Mouse (Mus musculus) forebrain, embryonic 15.5 days (tissue): Measurements from ENCODE around the gene 7530416G11Rik. TPM values are rescaled to one million over a fixed set of nuclear protein-coding genes. Genes with fewer than 3 reads are reported as not detected.

ENCODE experiments used
- ATAC-seq: fragments of 200-750 bp; cut with Nextera tagmentation; replicated peaks from 2 replicates; pipeline ENCODE4 v1.8.0; 2017; ENCODE audit warnings: mild to moderate bottlenecking, moderate TSS enrichment, moderate library complexity
- H3K27ac ChIP-seq: fragments of 300-500 bp; sonication (generic); replicated peaks from 2 replicates; pipeline ENCODE4 v1.5.1; 2015; ENCODE audit warnings: mild to moderate bottlenecking, inconsistent platforms
- H3K27me3 ChIP-seq: fragments of 300-500 bp; sonication (generic); 2 replicates; pipeline ENCODE4 v1.6.1; 2015; ENCODE audit warnings: inconsistent platforms
- H3K36me3 ChIP-seq: fragments of 300-500 bp; sonication (generic); 2 replicates; pipeline ENCODE4 v1.6.1; 2015; ENCODE audit warnings: mild to moderate bottlenecking, inconsistent platforms
- H3K4me1 ChIP-seq: fragments of 300-500 bp; sonication (generic); 2 replicates; pipeline ENCODE4 v1.6.1; 2015; ENCODE audit warnings: inconsistent platforms
- H3K4me2 ChIP-seq: fragments of 300-500 bp; sonication (generic); replicated peaks from 2 replicates; pipeline ENCODE4 v1.6.1; 2015; ENCODE audit warnings: mild to moderate bottlenecking, inconsistent platforms
- H3K4me3 ChIP-seq: fragments of 300-500 bp; sonication (generic); 2 replicates; pipeline ENCODE4 v1.5.1; 2015; ENCODE audit warnings: mild to moderate bottlenecking, inconsistent platforms
- H3K9ac ChIP-seq: fragments of 300-500 bp; sonication (generic); replicated peaks from 2 replicates; pipeline ENCODE4 v1.6.1; 2015; ENCODE audit warnings: mild to moderate bottlenecking, inconsistent platforms
- H3K9me3 ChIP-seq: fragments of 300-500 bp; sonication (generic); 2 replicates; pipeline ENCODE4 v1.6.1; 2016; ENCODE audit warnings: inconsistent platforms
- WGBS: fragments of 180-500 bp; shearing (Covaris S2); methylation state at CpG from one replicate; pipeline ENCODE4 v1.1.7; 2015; ENCODE audit warnings: mixed read lengths; 5-methylcytosine and 5-hydroxymethylcytosine counted together
- polyA plus RNA-seq: library from polyadenylated mRNA; unstranded; fragments of >200 nt; fragmentation: Nextera tagmentation; extraction: Ambion mirVana; gene quantifications from 2 replicates; pipeline ENCODE4 v1.2.1, GENCODE M21; 2015

Gene 7530416G11Rik
- polyA plus RNA-seq, 1 experiment from 2014 or later, result 0.14 TPM

DNA sequence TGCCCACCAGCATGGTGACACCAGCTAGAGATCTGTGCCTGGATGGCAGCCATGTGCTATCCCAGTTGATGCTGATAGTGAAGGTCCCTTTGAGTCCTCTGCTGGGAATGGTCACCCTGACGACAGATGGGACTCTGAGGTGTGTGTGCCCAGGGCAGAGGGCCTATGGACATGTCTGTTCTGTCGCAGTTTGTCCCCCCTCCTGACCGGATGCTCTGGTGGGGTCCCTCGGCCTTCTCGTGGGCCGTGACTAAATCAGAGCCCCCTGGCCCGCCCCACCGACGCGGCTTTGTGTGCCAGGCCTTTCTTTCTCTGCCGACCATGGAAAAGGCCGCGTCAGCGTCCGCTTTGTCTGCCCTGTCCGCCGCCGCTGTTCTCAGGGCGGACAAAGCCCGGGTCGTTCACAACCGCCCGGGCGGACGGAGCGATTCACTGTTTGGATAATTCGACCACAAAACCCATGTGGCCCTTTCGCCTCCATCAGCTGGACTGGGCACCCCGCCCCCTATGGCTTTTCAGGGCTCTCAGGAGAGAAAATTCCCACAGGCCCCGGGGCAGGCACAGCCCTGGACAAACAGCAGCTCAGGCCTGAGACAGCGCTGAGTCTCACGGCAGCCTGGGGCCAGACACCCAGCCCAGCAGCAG lies 4.5 kb upstream of the 7530416G11Rik start:
- Histone ChIP-seq H3K9me3 (no peaks in the 10 kb centered on the region), H3K36me3 (no peaks in the 10 kb centered on the region), H3K27me3 (no peaks in the 10 kb centered on the region), H3K27ac (peak overlapping the region; percentile 69), H3K4me3 (no peak overlapping the region), H3K4me2 (no peak overlapping the region), H3K9ac (0 out of 2 replicates have a peak overlapping the region, but pooled peaks have one; percentile 14), H3K4me1 (peaks cover 28% of the 10 kb centered on the region)
- 10% methylated on average over 32 of the region's 32 CpGs for WGBS
- no peak; the same call in 1 of the 2 replicates for ATAC-seq

DNA sequence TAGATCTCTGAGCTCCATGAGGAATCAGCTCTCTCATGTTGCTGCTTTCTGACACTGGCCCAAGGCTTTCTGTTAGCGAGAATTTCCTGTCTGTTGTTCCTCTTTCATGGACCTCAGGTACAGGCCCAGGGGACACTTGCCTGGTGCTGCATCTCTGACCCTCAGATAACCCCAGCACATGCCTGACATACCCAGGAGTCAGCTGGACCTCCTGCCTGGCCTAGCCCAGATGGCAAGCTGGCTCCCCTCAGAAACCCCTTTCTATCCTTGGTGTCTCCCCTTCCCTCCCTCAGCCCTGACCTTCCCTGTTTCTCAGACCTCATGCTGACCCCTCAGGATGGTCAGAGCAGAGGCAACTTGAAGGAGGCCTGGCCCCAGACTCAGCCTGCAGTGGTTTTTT lies 3.7 kb upstream of the 7530416G11Rik start:
- WGBS, result 91% methylated on average over 1 of the region's 1 CpGs
- ATAC-seq, result no peak

GRCm38 (mm10) chr15:85505118-85505925 lies 2.3 kb upstream of the 7530416G11Rik start:
- Histone ChIP-seq H3K9me3 (no peaks in the 10 kb centered on the region), H3K27me3 (no peaks in the 10 kb centered on the region), H3K9ac (no peak overlapping the region), H3K4me2 (no peak overlapping the region), H3K36me3 (no peaks in the 10 kb centered on the region), H3K4me1 (peaks cover 28% of the 10 kb centered on the region), H3K27ac (peak overlapping the region; percentile 68), H3K4me3 (no peak overlapping the region)
- peak; percentile 70 for ATAC-seq
- WGBS, result 43% methylated on average over 14 of the region's 14 CpGs

More for the DNA sequence above, 3.7 kb upstream of the 7530416G11Rik start:
- Histone ChIP-seq H3K36me3 (no peaks in the 10 kb centered on the region), H3K9ac (no peak overlapping the region), H3K27ac (no peak overlapping the region), H3K9me3 (no peaks in the 10 kb centered on the region), H3K27me3 (no peaks in the 10 kb centered on the region), H3K4me2 (no peak overlapping the region), H3K4me3 (no peak overlapping the region), H3K4me1 (peaks cover 28% of the 10 kb centered on the region)

GRCm38 (mm10) chr15:85500267-85500666 lies 2.8 kb downstream of the 7530416G11Rik start:
- Histone ChIP-seq H3K27me3 (no peaks in the 10 kb centered on the region), H3K4me3 (no peak overlapping the region), H3K9me3 (no peaks in the 10 kb centered on the region), H3K36me3 (no peaks in the 10 kb centered on the region), H3K4me2 (no peak overlapping the region), H3K4me1 (peaks cover 32% of the 10 kb centered on the region), H3K27ac (peak overlapping the region; percentile 36; the same call in 1 of the 2 replicates), H3K9ac (no peak overlapping the region)
- WGBS, result 88% methylated on average over 10 of the region's 10 CpGs
- no peak for ATAC-seq

DNA sequence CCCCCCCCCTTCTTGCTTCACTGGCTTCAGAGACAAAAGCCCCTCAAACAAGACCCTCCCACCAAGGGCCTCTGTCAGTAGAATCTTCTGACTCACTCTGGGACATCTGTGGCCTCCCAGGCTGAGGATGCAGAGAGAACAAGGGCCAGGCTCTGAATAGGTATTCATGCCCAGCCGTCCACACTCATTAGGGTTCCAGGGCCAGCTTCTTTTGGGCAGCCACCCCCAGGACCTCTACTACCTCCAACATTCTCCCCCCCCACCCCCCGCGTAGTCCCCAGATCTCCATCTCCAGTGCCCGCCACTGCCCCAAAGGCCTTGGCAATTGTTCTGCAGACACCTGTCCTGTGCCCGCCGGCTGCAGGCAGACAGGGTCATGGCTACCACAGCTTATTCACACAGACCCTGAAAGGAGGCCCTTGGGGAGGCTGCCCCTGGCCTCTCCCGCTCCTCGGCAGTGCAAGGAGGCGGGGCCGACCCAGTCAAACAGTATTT lies 5.0 kb downstream of the 7530416G11Rik start:
- Histone ChIP-seq H3K4me2 (no peak overlapping the region), H3K27ac (peak overlapping the region; percentile 69), H3K9me3 (no peaks in the 10 kb centered on the region), H3K9ac (no peak overlapping the region), H3K27me3 (no peaks in the 10 kb centered on the region), H3K4me3 (no peak overlapping the region), H3K36me3 (no peaks in the 10 kb centered on the region), H3K4me1 (peaks cover 51% of the 10 kb centered on the region)
- ATAC-seq, result peak; percentile 39; the same call in 1 of the 2 replicates
- 3% methylated on average over 10 of the region's 10 CpGs for WGBS

GRCm38 (mm10) chr15:85497548-85497947 lies 5.5 kb downstream of the 7530416G11Rik start:
- no peak for ATAC-seq
- Histone ChIP-seq H3K36me3 (no peaks in the 10 kb centered on the region), H3K4me1 (peaks cover 52% of the 10 kb centered on the region), H3K4me2 (no peak overlapping the region), H3K4me3 (no peak overlapping the region), H3K27me3 (no peaks in the 10 kb centered on the region), H3K27ac (peak overlapping the region; percentile 69), H3K9ac (no peak overlapping the region), H3K9me3 (no peaks in the 10 kb centered on the region)
- 69% methylated on average over 4 of the region's 4 CpGs for WGBS

DNA sequence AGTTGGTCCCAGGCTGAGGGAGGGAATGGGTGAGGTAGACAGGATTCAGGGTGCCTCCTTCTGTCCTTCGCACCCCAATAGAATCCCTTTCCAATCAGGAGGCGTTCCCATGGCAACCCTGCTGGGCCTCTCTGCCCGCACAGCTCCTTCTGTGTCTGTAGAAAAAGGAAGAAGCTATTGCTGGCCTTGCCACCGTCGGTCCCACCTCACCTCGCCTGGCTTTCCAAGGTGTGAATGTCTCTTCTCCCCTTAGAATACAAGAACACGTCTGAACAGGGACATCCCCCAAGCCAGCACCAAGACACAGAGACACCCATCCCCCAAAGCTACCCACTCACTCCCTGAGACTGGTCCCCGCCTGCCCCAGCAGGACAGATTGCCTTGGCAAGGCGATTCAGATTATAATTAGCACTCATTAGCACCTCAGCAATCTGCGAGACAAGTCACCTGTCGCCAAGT lies 8.8 kb downstream of the 7530416G11Rik start:
- WGBS, result 3% methylated on average over 11 of the region's 11 CpGs
- H3K4me2 ChIP-seq, result 0 out of 2 replicates have a peak overlapping the region, but pooled peaks have one; percentile 21
- H3K4me3 ChIP-seq, result no peak overlapping the region
- H3K9ac ChIP-seq, result no peak overlapping the region
- peak overlapping the region; percentile 95 for H3K27ac ChIP-seq
- no peaks in the 10 kb centered on the region for H3K9me3 ChIP-seq
- peak; percentile 90 for ATAC-seq
- H3K36me3 ChIP-seq, result no peaks in the 10 kb centered on the region
- H3K27me3 ChIP-seq, result no peaks in the 10 kb centered on the region
- peaks cover 67% of the 10 kb centered on the region for H3K4me1 ChIP-seq

DNA sequence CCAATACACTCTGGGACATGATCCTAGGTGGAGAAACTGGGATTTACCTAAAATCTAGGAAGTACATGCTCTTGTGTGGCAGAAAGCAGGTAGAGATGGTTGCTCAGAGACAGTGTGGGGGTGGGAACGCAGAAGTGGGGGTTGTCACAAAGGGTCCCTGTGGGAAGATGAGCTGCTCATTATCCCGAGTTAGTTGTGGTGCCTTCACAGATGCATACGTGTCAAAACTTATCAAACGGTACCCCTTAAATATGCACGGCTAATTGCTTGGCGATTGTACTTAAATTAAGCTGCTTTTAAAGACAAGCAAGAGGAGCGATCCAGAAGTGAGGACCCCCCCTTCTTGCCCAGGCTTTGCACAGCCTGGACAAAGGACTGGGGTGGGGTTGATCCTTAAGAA lies 13.3 kb downstream of the 7530416G11Rik start:
- peak; percentile 21; the same call in 1 of the 2 replicates for ATAC-seq
- Histone ChIP-seq H3K4me3 (no peak overlapping the region), H3K4me2 (no peak overlapping the region), H3K9me3 (no peaks in the 10 kb centered on the region), H3K36me3 (no peaks in the 10 kb centered on the region), H3K27ac (peak overlapping the region; percentile 87), H3K9ac (no peak overlapping the region), H3K27me3 (no peaks in the 10 kb centered on the region), H3K4me1 (peaks cover 48% of the 10 kb centered on the region)
- WGBS, result 21% methylated on average over 7 of the region's 7 CpGs

DNA sequence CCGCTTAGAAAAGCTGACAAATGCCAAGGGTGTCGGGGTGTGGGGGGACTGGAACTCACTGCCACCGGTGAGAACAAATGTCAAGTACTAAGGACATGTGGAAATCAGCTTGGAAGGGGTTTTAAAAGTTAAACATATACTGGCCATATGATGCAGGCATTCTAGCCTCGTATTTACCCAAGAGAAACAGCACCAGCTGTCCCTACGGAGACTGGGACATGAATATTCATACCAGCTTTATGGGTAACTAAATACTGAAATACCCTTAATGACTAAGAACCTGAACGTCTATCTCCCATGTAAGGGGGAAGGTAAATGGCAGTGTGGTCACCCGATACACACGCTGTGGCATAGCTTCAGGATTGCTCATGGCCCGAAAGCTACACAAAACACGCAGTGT lies 14.1 kb downstream of the 7530416G11Rik start:
- ATAC-seq, result no peak; the same call in 1 of the 2 replicates
- no peaks in the 10 kb centered on the region for H3K9me3 ChIP-seq
- no peak overlapping the region for H3K4me2 ChIP-seq
- H3K27ac ChIP-seq, result peak overlapping the region; percentile 87
- peaks cover 39% of the 10 kb centered on the region for H3K4me1 ChIP-seq
- no peak overlapping the region for H3K4me3 ChIP-seq
- WGBS, result 59% methylated on average over 10 of the region's 10 CpGs
- H3K27me3 ChIP-seq, result no peaks in the 10 kb centered on the region
- H3K9ac ChIP-seq, result no peak overlapping the region
- no peaks in the 10 kb centered on the region for H3K36me3 ChIP-seq

- Histone ChIP-seq H3K4me1 (peaks cover 22% of the 10 kb centered on the region), H3K9ac (no peak overlapping the region), H3K4me3 (no peak overlapping the region), H3K9me3 (no peaks in the 10 kb centered on the region), H3K36me3 (no peaks in the 10 kb centered on the region), H3K4me2 (no peak overlapping the region), H3K27ac (no peak overlapping the region), H3K27me3 (no peaks in the 10 kb centered on the region)
- peak; percentile 49; the same call in 1 of the 2 replicates for ATAC-seq
- 27% methylated on average over 3 of the region's 3 CpGs for WGBS
Observed at GRCm38 (mm10) chr15:85480630-85481029, 22.4 kb downstream of the 7530416G11Rik start.

DNA sequence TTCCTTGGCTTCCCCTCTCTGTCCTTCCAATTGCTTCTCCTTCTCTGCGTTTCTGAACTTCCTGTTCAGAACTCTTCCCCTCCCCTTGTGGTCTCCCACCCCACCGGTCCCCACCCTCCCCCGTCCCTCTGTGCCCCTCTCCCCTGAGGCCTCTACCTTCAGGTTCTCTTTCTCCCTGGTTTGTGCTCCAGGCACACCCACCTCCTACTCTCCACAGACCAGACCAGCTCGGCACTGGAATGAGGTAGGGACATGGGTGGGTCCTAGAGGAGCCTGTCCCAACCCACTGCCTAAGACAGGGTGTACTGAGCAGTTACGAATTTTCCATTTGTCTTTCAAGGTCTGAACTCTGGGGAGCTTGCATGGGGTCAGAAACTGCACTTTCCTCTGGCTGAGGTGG lies 23.1 kb downstream of the 7530416G11Rik start:
- Histone ChIP-seq H3K36me3 (no peaks in the 10 kb centered on the region), H3K4me3 (no peak overlapping the region), H3K9ac (no peak overlapping the region), H3K4me2 (no peak overlapping the region), H3K27ac (no peak overlapping the region), H3K9me3 (no peaks in the 10 kb centered on the region), H3K4me1 (peaks cover 27% of the 10 kb centered on the region), H3K27me3 (no peaks in the 10 kb centered on the region)
- 50% methylated on average over 5 of the region's 5 CpGs for WGBS
- no peak for ATAC-seq

DNA sequence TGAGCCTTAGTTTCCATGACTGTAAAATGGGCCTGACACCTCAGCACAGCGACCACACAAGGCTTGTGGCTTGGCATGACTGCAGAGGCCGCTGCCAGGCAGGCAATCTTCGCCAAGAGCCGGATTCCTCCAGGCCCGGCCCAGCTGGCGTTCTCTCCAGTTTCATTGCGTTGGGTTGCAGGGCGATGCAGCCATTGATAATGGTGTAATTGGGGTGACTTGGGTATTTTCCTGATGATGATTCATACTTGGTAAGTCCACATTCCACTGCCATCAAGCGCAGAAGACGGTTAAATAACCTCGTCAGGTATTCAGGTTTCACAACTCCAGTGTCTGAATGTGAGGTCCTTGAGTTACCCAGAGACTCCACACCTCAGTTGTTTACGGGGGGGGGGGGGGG lies 23.7 kb downstream of the 7530416G11Rik start:
- no peaks in the 10 kb centered on the region for H3K27me3 ChIP-seq
- WGBS, result 72% methylated on average over 12 of the region's 12 CpGs
- ATAC-seq, result no peak
- H3K4me1 ChIP-seq, result peaks cover 33% of the 10 kb centered on the region
- H3K4me2 ChIP-seq, result no peak overlapping the region
- no peak overlapping the region for H3K4me3 ChIP-seq
- no peak overlapping the region for H3K9ac ChIP-seq
- H3K27ac ChIP-seq, result no peak overlapping the region
- H3K9me3 ChIP-seq, result no peaks in the 10 kb centered on the region
- H3K36me3 ChIP-seq, result no peaks in the 10 kb centered on the region
